Mouse (Mus musculus) heart, adult 2 months (tissue): ENCODE measurements around the gene Slc25a4. TPM values are rescaled to one million over a fixed set of nuclear protein-coding genes. Genes with fewer than 3 reads are reported as not detected.
A peak's percentile ranks its signal among the peaks of the same experiment; 100 is the strongest.

Experiments
- DNase-seq, 2 experiments: peaks; one replicate each; pipeline ENCODE4 v3.0.0; 2021
- H3K27ac ChIP-seq: fragments of 200-600 bp; 2 replicates; pipeline ENCODE4 v1.8.1; 2022
- H3K27me3 ChIP-seq: fragments of 200-500 bp; 2 replicates; pipeline ENCODE4 v1.6.1; 2012; ENCODE audit warnings: mild to moderate bottlenecking, low read length, inconsistent platforms, mixed read lengths; ENCODE audit not compliant: control insufficient read depth, insufficient read depth
- H3K36me3 ChIP-seq: fragments of 200-500 bp; 2 replicates; pipeline ENCODE4 v1.6.1; 2012; ENCODE audit warnings: low read length, inconsistent platforms; ENCODE audit not compliant: control insufficient read depth, insufficient read depth
- H3K4me1 ChIP-seq: fragments of 200-500 bp; 2 replicates; pipeline ENCODE4 v1.6.1; 2011; ENCODE audit warnings: low read length; ENCODE audit not compliant: control insufficient read depth, insufficient read depth
- H3K4me3 ChIP-seq: fragments of 200-600 bp; 2 replicates; pipeline ENCODE4 v1.8.1; 2022
- H3K79me2 ChIP-seq: fragments of 200-500 bp; replicated peaks from 2 replicates; pipeline ENCODE4 v1.6.1; 2012; ENCODE audit warnings: mild to moderate bottlenecking, inconsistent platforms, low read length, moderate library complexity, mixed read lengths; ENCODE audit not compliant: control insufficient read depth, insufficient read depth
- H3K9ac ChIP-seq: fragments of 200-500 bp; 2 replicates; pipeline ENCODE4 v1.6.1; 2012; ENCODE audit warnings: low read depth, mild to moderate bottlenecking, control low read depth, inconsistent platforms, low read length, mixed read lengths
- CTCF ChIP-seq: fragments of 200-600 bp; IDR thresholded peaks from 2 replicates; pipeline ENCODE4 v1.8.1; 2022; ENCODE audit warnings: antibody characterized with exemption, mild to moderate bottlenecking, moderate library complexity
- EP300 ChIP-seq: fragments of 200-500 bp; IDR thresholded peaks from 2 replicates; pipeline ENCODE4 v1.6.1; 2011; ENCODE audit warnings: low read depth, low read length, control low read depth; ENCODE audit not compliant: insufficient read depth
- POLR2A ChIP-seq: fragments of 200-500 bp; IDR thresholded peaks from 2 replicates; pipeline ENCODE4 v1.6.1; 2011; ENCODE audit warnings: mild to moderate bottlenecking, low read depth, low read length, control low read depth; ENCODE audit not compliant: insufficient read depth
- WGBS: fragments of 180-500 bp; shearing (Covaris S2); methylation state at CpG from one replicate; pipeline ENCODE4 v1.1.7; 2018; 5-methylcytosine and 5-hydroxymethylcytosine counted together
- intact Hi-C: fragments of 180-260 bp; cut with DNase I; formaldehyde crosslinking; loops from one replicate; pipeline ENCODE4 v1.15.1; 2025
- microRNA-seq, 2 experiments: library from miRNA; unstranded; fragments of <30 nt; microRNA quantifications; one replicate each; pipeline ENCODE4 v1.2.0; 2021
- polyA plus RNA-seq: library from polyadenylated mRNA; depleted of rRNA; stranded (reverse); fragments of >200 nt; gene quantifications from 2 replicates; pipeline ENCODE4 v1.2.3, GENCODE M21; 2012; rRNA removed
- total RNA-seq, 2 experiments: library from RNA; stranded (reverse); gene quantifications; 2 replicates each; pipeline ENCODE4 v1.2.3; 2021

Gene Slc25a4
- total and polyA plus RNA-seq, 3 experiments, result 4,382 to 5,412 (median 4,929) TPM

DNA sequence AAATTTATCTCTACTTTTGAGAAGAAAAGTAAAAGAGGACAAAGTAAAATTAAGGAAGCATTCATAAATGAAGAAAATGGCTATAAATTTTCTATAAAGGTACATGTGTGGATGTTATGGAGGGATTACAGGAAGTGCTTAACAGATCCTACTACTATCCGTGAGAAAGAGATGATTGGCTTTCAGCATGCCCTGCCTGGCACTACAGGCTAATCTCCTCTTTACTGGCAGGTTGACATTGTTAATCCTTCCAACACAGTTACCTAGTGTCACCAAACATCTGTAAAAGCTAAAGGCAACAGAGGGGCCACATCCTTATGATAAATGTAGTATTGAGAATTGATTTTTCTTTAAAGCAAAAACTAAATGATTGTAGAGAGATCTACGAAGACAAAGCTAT, 37.4 kb downstream of the Slc25a4 start:
- Histone ChIP-seq H3K27ac (no peak overlapping the region), H3K4me1 (no peaks in the 10 kb centered on the region), H3K9ac (no peak overlapping the region), H3K4me3 (no peak overlapping the region), H3K36me3 (no peaks in the 10 kb centered on the region; the same call in none of the 2 replicates), H3K79me2 (peaks cover 2% of the 10 kb centered on the region; the same call in 1 of the 2 replicates), H3K27me3 (no peaks in the 10 kb centered on the region)
- 72% methylated on average over 2 of the region's 2 CpGs for WGBS
- TF ChIP-seq EP300 (no peak), POLR2A (no peak), CTCF (no peak)
- no peak for DNase-seq
- intact Hi-C loops, result no loop called here

DNA sequence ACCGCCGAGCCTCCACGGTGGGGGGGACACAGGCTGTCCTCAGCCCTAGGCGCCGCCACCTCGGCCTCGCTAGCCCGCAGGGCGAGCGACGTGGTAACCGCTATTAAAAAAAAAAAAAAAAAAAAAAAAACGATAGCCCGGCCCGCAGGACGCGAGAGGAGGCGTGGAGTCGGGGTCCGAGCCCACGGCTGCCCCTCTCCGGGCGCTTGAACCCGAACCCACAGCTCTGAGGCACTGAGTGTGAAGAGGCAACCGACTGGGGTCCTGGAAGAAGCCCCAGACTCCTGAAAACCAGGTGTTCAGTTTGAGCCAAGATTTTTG, 47.3 kb downstream of the Slc25a4 start:
- Histone ChIP-seq H3K4me1 (peaks cover 1% of the 10 kb centered on the region; the same call in 1 of the 2 replicates), H3K9ac (peak overlapping the region; percentile 97), H3K79me2 (no peaks in the 10 kb centered on the region; the same call in 1 of the 2 replicates), H3K27me3 (no peaks in the 10 kb centered on the region), H3K36me3 (0 out of 2 replicates have a peak, but pooled peaks cover 4% of the 10 kb centered on the region), H3K4me3 (peak overlapping the region; percentile 89), H3K27ac (peak overlapping the region; percentile 81)
- intact Hi-C loops, result loop anchor here (1.0 kb wide), 1 partner anchor 12 kb away; the partner anchor contains the start of gene Snx25
- DNase-seq, result no peak
- TF ChIP-seq EP300 (no peak), CTCF (no peak), POLR2A (no peak)
- WGBS, result under 1% methylated on average over 25 of the region's 25 CpGs

DNA sequence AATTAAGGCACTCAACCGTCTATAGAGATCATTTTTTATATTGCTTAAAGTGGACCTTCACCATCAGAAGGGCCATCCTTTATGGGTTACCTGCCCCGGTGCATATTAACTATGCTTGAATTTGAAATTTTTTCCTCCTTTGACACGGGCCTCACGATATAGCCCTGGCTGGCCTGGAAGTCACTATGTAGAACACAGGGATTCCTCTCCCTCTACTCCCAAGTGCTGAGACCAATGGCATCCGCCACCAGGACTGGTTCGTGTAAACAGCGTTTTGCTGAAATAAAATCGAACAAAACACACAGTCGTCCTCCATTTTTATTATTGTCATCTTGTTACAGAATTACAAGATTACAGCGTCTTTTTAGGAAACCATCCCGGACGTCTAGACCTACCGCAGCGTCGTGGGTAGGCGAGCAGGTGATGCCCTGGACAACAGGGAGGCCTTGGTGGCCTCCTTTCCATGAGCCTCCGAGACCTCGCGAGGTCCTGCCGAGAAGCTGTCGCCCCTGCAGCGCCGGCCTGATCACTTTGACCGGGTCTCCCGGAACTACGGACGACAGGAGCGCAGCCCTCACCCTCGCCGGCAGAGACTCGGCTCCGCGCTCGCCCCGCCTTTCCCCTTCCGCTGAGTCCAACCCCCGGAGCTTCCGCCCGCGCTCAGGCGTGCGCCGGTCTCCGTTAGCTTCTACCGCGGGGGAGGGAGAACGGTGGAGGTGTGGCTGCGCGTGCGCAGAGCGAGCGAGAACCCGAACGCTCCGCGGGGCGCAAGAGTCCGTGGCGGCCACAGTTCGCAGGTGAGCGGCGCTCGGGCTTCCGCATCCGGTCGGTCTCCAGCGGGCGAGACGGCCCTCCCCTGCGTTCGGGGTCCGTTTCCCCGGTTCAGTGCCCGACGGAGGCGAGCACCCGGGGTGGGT, 47.9 kb downstream of the Slc25a4 start:
- WGBS, result 2% methylated on average over 77 of the region's 77 CpGs
- intact Hi-C loops, result loop anchor here (1.0 kb wide), 1 partner anchor 11 kb away; the partner anchor contains the start of gene Snx25
- Histone ChIP-seq H3K4me1 (peaks cover 1% of the 10 kb centered on the region; the same call in 1 of the 2 replicates), H3K36me3 (0 out of 2 replicates have a peak, but pooled peaks cover 4% of the 10 kb centered on the region), H3K4me3 (peak overlapping the region; percentile 89), H3K27me3 (no peaks in the 10 kb centered on the region), H3K79me2 (no peaks in the 10 kb centered on the region; the same call in 1 of the 2 replicates), H3K27ac (peak overlapping the region; percentile 81), H3K9ac (peak overlapping the region; percentile 97)
- TF ChIP-seq CTCF, result no peak
- 0 out of 2 replicates have a peak, but pooled peaks have one; percentile 33 for TF ChIP-seq EP300
- TF ChIP-seq POLR2A, result peak; percentile 98
- DNase-seq, result peak; percentile 97 to 98

Small RNAs within 50 kb of the gene (microRNA-seq; reads per million reads assigned to microRNA genes)
- 0 reads per million in 2 experiments for gene Gm23812

Other genes starting within 250 kb of the Slc25a4 start
- gene 1700029J07Rik, start 236.0 kb downstream of the Slc25a4 start, total RNA-seq, result under 1 TPM; 0.59 to 0.76 TPM
- 0.66 and 0.94 TPM in 2 replicates for gene 1700029J07Rik, start 236.0 kb downstream of the Slc25a4 start, polyA plus RNA-seq
- gene Ufsp2, start 235.8 kb downstream of the Slc25a4 start, total RNA-seq, result 10 to 100 TPM; 25.3 to 25.9 TPM
- gene Ufsp2, start 235.8 kb downstream of the Slc25a4 start, polyA plus RNA-seq, result 12.1 and 27.1 TPM in 2 replicates
- gene Lrp2bp, start 212.0 kb downstream of the Slc25a4 start, total RNA-seq, result 1 to 10 TPM in 1 of 2 experiments, under 1 TPM in 1; 0.55 to 1.3 TPM
- gene Lrp2bp, start 212.0 kb downstream of the Slc25a4 start, polyA plus RNA-seq, result 0.61 and 1.4 TPM in 2 replicates
- 1 to 10 TPM; 4.5 TPM for gene Ankrd37, start 205.6 kb downstream of the Slc25a4 start, total RNA-seq
- gene Ankrd37, start 205.6 kb downstream of the Slc25a4 start, polyA plus RNA-seq, result 5.2 and 7.1 TPM in 2 replicates
- 10 to 100 TPM; 12.2 to 13.6 TPM for gene Cfap97, start 59.5 kb downstream of the Slc25a4 start, total RNA-seq
- 4.7 and 10.6 TPM in 2 replicates for gene Cfap97, start 59.5 kb downstream of the Slc25a4 start, polyA plus RNA-seq
- 1 to 10 TPM; 7.1 to 8.8 TPM for gene Snx25, start 59.1 kb downstream of the Slc25a4 start, total RNA-seq
- 3.2 and 5.7 TPM in 2 replicates for gene Snx25, start 59.1 kb downstream of the Slc25a4 start, polyA plus RNA-seq
- 1 to 10 TPM; 1.5 to 2.8 TPM for gene Helt, start 83.4 kb upstream of the Slc25a4 start, total RNA-seq
- 1.3 TPM in 2 replicates for gene Helt, start 83.4 kb upstream of the Slc25a4 start, polyA plus RNA-seq